Mouse (Mus musculus) embryonic facial prominence, embryonic 10.5 days (tissue): Measurements from ENCODE around the gene Tmeff1. TPM values are rescaled to one million over a fixed set of nuclear protein-coding genes. Genes with fewer than 3 reads are reported as not detected.

Experiments
- DNase-seq: peaks from one replicate; pipeline ENCODE4 v3.0.0-alpha.2; 2017; ENCODE audit warnings: low spot score
- H3K27ac ChIP-seq: fragments of 300-500 bp; sonication (generic); replicated peaks from 2 replicates; pipeline ENCODE4 v1.5.1; 2016; ENCODE audit warnings: mild to moderate bottlenecking
- H3K27me3 ChIP-seq: fragments of 300-500 bp; sonication (generic); replicated peaks from 2 replicates; pipeline ENCODE4 v1.6.1; 2016; ENCODE audit warnings: low read depth, mild to moderate bottlenecking; ENCODE audit not compliant: poor library complexity, severe bottlenecking
- H3K36me3 ChIP-seq: fragments of 300-500 bp; sonication (generic); replicated peaks from 2 replicates; pipeline ENCODE4 v1.6.1; 2016; ENCODE audit warnings: mild to moderate bottlenecking, moderate library complexity
- H3K4me1 ChIP-seq: fragments of 300-500 bp; sonication (generic); 2 replicates; pipeline ENCODE4 v1.6.1; 2016
- H3K4me3 ChIP-seq: fragments of 300-500 bp; sonication (generic); 2 replicates; pipeline ENCODE4 v1.5.1; 2016; ENCODE audit warnings: mild to moderate bottlenecking, moderate library complexity
- H3K9me3 ChIP-seq: fragments of 300-500 bp; sonication (generic); 2 replicates; pipeline ENCODE4 v1.6.1; 2016; ENCODE audit warnings: mild to moderate bottlenecking
- WGBS: fragments of 180-500 bp; shearing (Covaris S2); methylation state at CpG from one replicate; pipeline ENCODE4 v1.1.7; 2016; 5-methylcytosine and 5-hydroxymethylcytosine counted together
- polyA plus RNA-seq: library from polyadenylated mRNA; unstranded; fragments of >200 nt; fragmentation: Nextera tagmentation; extraction: Ambion mirVana; gene quantifications from 2 replicates; pipeline ENCODE4 v1.2.1, GENCODE M21; 2016

Tmeff1 gene
- polyA plus RNA-seq, 1 experiment from 2014 or later: 110 TPM

DNA sequence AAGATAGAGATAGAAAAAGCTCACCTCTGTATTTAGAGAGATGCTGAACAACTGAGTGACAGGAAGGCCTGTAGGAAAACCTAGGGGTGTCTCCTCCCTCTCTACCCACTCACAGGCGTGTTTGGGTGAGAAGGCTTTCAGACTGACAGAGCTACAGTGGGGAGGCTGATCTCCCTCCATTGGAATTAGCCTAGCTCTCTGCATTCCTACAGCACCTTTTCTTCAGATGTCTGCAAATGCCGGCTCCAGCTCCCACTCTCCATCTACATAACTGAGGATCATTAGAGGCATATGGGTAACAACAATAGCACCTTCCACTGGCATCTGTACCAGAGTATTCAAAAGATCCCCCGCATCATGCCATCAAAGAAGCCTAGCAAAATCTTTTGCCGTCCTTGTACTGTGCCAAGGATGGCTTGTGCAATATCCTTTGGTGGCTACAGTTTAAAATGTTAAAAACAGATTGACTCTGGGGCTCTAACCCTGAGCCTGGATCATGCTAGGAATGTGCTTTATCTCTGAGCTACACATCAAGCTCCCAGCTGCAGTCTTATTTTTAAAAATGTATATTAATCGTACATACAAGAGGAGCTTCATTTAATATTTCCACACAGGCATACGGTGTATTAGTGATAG is 5.4 kb upstream of the Tmeff1 start:
- Histone ChIP-seq H3K4me3 (no peak overlapping the region), H3K9me3 (no peaks in the 10 kb centered on the region), H3K27ac (no peak overlapping the region), H3K4me1 (peaks cover 14% of the 10 kb centered on the region), H3K36me3 (no peaks in the 10 kb centered on the region), H3K27me3 (0 out of 2 replicates have a peak, but pooled peaks cover 4% of the 10 kb centered on the region)
- no peak for DNase-seq
- 61% methylated on average over 6 of the region's 6 CpGs for whole genome bisulfite sequencing

DNA sequence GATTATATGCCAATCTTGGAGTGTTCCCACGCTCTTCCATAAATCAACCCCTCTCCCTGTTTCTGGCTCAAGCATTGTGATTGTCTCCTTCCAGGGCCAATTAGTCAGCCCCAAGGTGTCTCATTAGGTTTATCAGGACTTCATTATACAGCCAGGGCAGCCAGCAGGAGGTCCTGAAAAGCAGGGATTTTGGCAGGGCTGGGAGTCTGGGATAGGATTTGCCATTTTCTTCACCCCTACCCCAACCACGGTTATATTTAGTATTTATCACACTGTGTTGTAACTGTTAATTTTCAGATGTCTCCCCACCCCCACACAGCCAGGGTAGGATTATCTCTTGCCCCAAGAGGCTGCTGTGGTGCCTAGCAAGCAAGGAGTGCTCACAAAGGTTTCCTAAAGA is 3.8 kb upstream of the Tmeff1 start:
- no peak for DNase-seq
- Histone ChIP-seq H3K27ac (no peak overlapping the region), H3K36me3 (no peaks in the 10 kb centered on the region), H3K9me3 (no peaks in the 10 kb centered on the region), H3K27me3 (0 out of 2 replicates have a peak, but pooled peaks cover 4% of the 10 kb centered on the region), H3K4me1 (peaks cover 14% of the 10 kb centered on the region), H3K4me3 (no peak overlapping the region)
- 19% methylated on average over 2 of the region's 2 CpGs for WGBS

DNA sequence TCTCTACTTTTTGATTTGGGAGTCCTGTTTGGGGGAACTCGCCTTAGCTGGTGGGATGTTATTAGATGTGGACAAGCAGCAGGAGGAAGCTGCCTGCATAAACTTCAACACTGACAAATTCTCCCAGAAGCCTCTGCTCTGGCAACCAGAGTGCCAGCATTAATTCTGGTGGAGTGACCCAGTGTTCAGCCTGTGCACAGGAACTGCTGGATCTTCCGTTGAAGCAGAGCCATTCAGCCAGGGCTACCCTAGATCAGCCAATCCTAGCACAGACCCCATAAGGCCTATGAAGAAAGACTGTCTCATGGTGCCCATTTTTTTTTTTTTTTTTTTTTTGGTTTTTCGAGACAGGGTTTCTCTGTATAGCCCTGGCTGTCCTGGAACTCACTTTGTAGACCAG is 3.0 kb upstream of the Tmeff1 start:
- H3K4me3 ChIP-seq: no peak overlapping the region
- H3K9me3 ChIP-seq: no peaks in the 10 kb centered on the region
- no peak overlapping the region for H3K27ac ChIP-seq
- 0 out of 2 replicates have a peak, but pooled peaks cover 4% of the 10 kb centered on the region for H3K27me3 ChIP-seq
- no peaks in the 10 kb centered on the region for H3K36me3 ChIP-seq
- H3K4me1 ChIP-seq: peaks cover 20% of the 10 kb centered on the region
- no peak for DNase-seq
- WGBS: 72% methylated on average over 3 of the region's 3 CpGs

DNA sequence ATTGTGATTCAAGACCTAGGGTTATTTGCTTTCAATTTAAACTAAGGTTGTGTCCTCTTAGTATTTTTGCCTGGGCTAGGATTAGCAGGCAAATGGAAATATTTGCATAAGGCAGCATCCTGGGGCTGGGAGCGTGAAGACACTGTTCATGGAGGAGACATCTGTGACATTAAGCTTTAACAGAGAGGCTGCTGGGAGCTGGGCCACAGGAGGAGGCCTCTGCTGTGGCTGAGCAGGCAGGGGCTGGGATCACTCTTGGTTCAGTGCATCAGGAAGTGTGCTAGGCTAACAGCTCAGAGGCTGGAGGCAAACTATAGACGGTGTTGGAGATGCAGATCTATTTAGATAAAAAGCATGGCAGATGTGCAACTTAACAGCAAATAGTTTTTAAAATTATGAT is 2.0 kb upstream of the Tmeff1 start:
- peaks cover 22% of the 10 kb centered on the region for H3K4me1 ChIP-seq
- H3K36me3 ChIP-seq: peaks cover 7% of the 10 kb centered on the region
- H3K27me3 ChIP-seq: 0 out of 2 replicates have a peak, but pooled peaks cover 4% of the 10 kb centered on the region
- H3K9me3 ChIP-seq: no peaks in the 10 kb centered on the region; the same call in 1 of the 2 replicates
- WGBS: 59% methylated on average over 2 of the region's 2 CpGs
- no peak overlapping the region for H3K27ac ChIP-seq
- no peak overlapping the region for H3K4me3 ChIP-seq
- DNase-seq: no peak

DNA sequence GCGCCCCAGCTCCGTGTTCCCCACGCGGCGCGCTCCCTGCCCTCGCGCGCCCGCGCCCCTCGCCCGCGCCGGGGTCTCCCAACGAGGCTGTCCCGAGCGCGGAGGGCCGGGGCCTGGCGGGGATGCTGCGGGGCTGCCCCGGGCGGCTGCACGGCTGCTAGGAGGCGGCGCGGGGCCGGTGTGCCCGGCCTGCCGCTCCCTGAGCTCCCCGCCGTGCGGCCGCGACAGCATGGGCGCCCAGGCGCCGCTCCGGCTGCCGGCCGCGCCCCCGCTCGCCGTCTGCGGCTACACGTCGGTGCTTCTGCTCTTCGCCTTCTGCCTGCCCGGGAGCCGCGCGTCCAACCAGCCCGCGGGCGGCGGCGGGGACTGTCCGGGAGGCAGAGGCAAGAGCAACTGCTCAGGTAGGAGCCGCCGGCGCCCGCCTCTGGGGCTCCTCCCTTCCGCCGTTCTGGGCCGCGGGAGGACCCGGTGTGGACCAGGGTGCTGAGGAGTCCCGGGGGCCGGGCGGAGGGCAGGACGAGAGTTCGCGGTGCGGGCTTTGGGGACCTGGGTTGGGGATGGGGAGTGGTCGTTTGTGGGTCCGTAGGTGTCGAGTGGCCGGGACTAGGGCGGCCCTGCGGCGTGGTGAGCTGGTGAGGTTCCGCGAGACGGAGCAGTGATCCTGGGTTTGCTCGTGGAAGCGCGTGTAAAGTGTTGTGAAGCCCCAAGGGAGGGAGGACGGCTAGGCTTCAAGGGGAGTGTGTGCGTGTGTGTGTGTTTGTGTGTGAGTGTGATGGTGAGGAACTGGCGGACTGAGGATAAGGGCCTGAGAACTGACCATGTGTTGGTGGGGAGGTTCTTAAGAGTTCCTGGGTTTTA is 496 bp downstream of the Tmeff1 start:
- under 1% methylated on average over 92 of the region's 92 CpGs for WGBS
- Histone ChIP-seq H3K27me3 (0 out of 2 replicates have a peak, but pooled peaks cover under 1% of the 10 kb centered on the region), H3K27ac (peak overlapping the region; percentile 99), H3K9me3 (no peaks in the 10 kb centered on the region; the same call in 1 of the 2 replicates), H3K36me3 (peaks cover 30% of the 10 kb centered on the region), H3K4me3 (peak overlapping the region; percentile 85), H3K4me1 (peaks cover 22% of the 10 kb centered on the region)
- peak; percentile 77 for DNase-seq

DNA sequence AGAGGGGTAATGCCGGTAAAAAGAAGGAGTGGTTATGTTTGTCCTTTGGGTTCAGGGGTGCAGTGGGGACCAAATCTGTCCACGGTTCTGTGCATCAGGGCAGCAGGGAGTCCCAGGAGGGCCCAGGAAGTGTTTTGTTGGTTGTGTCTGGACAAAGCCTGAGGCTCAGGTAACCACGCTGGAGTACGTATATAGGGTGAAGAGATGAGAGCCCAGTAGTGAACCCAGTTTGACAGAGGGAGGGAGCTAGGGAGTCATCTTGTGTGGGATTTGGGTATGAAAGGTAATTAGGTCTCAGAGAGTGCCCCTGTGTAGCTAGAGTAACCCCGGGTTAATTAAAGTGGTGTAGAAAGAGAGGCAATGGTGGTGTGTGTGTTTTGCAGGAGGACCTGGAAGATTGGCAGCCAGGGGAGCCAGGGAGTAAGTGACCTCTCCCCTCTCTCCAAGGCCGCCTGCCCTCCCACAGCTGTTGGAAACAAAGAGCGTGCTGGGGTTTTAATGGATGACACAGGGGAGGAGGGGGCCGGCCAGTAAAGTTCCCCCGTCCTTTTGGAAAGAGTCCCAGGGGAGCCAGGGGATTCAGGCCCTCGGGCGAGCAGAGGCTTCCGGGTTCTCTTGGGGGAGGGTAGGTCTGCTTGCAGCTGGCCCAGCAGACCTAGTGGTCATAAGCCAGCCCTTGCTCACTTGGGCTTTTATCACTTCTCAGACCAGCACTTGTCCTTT is 1.3 kb downstream of the Tmeff1 start:
- no peaks in the 10 kb centered on the region for H3K27me3 ChIP-seq
- WGBS: under 1% methylated on average over 12 of the region's 12 CpGs

DNA sequence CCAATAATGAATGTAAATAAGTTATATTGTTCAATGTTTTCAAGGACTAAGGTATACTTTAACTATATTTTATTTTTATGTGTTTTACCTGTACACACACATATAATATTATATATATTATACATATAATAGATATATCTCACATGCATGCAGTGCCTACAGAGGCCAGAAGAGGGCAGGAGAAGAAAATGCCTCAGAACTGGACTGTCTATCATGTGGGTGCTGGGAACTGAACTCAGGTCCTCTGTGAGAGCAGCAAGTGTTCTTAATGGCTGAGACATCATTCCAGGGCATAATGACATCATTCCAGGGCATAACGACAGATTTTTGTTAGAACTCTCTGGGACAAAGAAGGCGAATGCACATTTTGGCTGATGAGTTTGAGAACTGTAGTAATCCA is 2.6 kb downstream of the Tmeff1 start:
- Histone ChIP-seq H3K27ac (no peak overlapping the region), H3K9me3 (no peaks in the 10 kb centered on the region; the same call in 1 of the 2 replicates), H3K4me1 (peaks cover 18% of the 10 kb centered on the region), H3K36me3 (peaks cover 43% of the 10 kb centered on the region), H3K27me3 (no peaks in the 10 kb centered on the region), H3K4me3 (no peak overlapping the region)
- DNase-seq: no peak
- WGBS: 97% methylated on average over 2 of the region's 2 CpGs

More for the DNA sequence above, 1.3 kb downstream of the Tmeff1 start:
- Histone ChIP-seq H3K27ac (peak overlapping the region; percentile 99), H3K9me3 (no peaks in the 10 kb centered on the region; the same call in 1 of the 2 replicates), H3K36me3 (peaks cover 32% of the 10 kb centered on the region), H3K4me1 (peaks cover 20% of the 10 kb centered on the region), H3K4me3 (peak overlapping the region; percentile 85)
- DNase-seq: peak; percentile 84

DNA sequence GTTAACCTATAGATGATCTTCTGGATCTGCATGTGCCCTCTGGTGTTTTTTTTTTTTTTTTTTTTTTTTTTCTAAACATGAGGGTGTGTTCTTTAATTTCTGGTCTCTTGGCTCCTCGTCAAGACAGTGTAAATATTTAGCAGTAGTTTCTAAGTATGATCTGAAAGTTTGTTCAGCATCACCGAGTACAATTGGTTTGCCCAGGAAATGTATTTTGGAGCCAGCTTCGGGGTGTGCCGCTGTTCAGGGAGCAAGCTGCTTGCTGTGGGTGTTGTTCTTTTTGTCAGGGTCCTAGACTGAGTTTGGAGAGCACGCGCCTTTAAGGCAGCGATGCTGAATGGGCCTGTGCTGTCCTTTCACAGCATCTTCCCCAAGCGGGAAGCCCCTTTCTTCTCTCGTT is 3.6 kb downstream of the Tmeff1 start:
- no peak overlapping the region for H3K4me3 ChIP-seq
- DNase-seq: no peak
- H3K27me3 ChIP-seq: no peaks in the 10 kb centered on the region
- WGBS: 81% methylated on average over 9 of the region's 9 CpGs
- peaks cover 16% of the 10 kb centered on the region for H3K4me1 ChIP-seq
- no peak overlapping the region for H3K27ac ChIP-seq
- peaks cover 48% of the 10 kb centered on the region for H3K36me3 ChIP-seq
- no peaks in the 10 kb centered on the region; the same call in 1 of the 2 replicates for H3K9me3 ChIP-seq

DNA sequence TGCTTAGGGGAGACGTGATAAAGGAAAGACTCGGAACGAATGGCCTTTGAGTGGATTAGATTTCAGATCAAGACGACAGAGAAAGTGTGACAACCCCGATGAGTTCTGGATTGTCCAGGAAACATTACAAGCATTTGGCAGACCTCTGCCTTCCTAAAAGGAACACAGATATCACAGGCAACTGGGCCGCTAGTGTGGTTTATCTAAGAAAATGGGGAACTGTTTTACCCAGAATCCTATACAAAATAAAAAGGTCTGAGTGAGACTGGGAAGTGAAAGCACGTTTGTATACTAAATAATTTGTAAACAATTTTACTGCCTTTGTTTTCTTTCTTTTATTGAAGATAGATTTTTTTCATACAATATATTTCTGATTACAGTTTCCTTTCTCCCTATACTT is 5.9 kb downstream of the Tmeff1 start:
- 92% methylated on average over 7 of the region's 7 CpGs for WGBS
- no peak overlapping the region for H3K27ac ChIP-seq
- H3K4me3 ChIP-seq: no peak overlapping the region
- H3K27me3 ChIP-seq: no peaks in the 10 kb centered on the region
- H3K36me3 ChIP-seq: peaks cover 53% of the 10 kb centered on the region
- no peak for DNase-seq
- H3K9me3 ChIP-seq: no peaks in the 10 kb centered on the region; the same call in 1 of the 2 replicates
- H3K4me1 ChIP-seq: peaks cover 8% of the 10 kb centered on the region

DNA sequence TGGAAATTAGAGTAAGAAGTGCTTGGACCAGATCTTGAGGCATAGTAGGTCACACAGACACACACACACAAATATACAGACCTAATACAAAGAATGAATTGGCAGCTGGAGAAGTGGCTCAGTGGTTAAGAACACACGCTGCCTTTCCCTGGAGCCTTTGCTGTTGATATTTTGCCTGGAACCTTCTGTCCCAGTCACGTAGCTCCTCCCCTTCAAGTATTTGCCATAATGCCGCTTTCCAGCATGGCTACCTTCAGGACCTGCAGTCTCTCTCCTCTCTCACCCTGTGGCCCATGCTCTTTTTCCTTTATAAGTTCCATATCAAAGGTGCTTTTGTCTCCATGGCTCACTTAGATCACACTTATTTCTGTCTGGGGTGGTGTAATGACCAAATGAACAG is 6.4 kb downstream of the Tmeff1 start:
- Histone ChIP-seq H3K9me3 (no peaks in the 10 kb centered on the region; the same call in 1 of the 2 replicates), H3K36me3 (peaks cover 59% of the 10 kb centered on the region), H3K27me3 (no peaks in the 10 kb centered on the region), H3K4me3 (no peak overlapping the region), H3K27ac (no peak overlapping the region), H3K4me1 (peaks cover 7% of the 10 kb centered on the region)
- DNase-seq: no peak
- WGBS: 93% methylated on average over 3 of the region's 3 CpGs

DNA sequence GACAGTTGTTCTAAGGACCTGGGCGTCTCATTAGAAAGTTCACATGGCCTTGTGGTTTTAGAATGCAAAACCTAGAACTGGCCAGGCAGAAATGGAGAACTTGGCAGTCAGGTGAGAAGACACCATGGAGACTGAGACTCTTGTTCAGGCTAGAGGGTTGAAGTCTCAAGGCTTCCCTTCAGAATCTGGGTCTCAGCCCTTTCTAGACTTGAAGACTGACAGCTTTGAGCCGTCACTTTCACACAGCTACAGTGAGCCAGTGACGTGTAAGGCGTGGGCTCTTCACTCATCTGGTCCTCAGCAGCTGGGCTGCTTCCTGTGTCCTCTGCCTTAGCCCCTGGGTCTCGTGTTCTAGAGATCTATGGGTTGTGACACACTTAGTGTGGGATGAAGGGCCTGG is 7.4 kb downstream of the Tmeff1 start:
- no peak overlapping the region for H3K27ac ChIP-seq
- no peak for DNase-seq
- peaks cover 64% of the 10 kb centered on the region for H3K36me3 ChIP-seq
- H3K4me1 ChIP-seq: no peaks in the 10 kb centered on the region
- H3K27me3 ChIP-seq: no peaks in the 10 kb centered on the region
- no peak overlapping the region for H3K4me3 ChIP-seq
- H3K9me3 ChIP-seq: no peaks in the 10 kb centered on the region; the same call in 1 of the 2 replicates
- whole genome bisulfite sequencing: 74% methylated on average over 5 of the region's 5 CpGs

DNA sequence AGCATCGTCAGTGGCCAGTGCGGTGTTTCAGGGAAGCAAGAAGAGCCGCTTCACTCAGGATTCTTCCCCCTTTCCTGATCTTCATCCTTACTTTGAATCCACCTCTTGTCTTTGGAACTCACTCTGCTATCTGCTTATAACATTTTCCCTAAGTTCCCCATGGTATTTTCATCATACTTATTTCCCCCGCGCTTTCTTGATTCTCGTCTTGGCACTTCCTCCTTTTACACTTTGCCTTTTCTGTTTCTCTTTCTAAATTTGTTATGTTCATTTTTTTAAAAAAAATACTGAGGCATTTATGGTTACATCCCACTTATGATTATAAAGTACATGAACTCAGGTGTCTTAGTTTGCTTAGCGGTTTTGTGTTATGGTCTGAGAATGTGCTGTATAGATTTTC is 7.9 kb downstream of the Tmeff1 start:
- Histone ChIP-seq H3K27me3 (no peaks in the 10 kb centered on the region), H3K4me1 (peaks cover 1% of the 10 kb centered on the region; the same call in 1 of the 2 replicates), H3K27ac (no peak overlapping the region)

More for the DNA sequence above, 7.9 kb downstream of the Tmeff1 start:
- WGBS: 96% methylated on average over 7 of the region's 7 CpGs
- Histone ChIP-seq H3K36me3 (peaks cover 60% of the 10 kb centered on the region), H3K4me3 (no peak overlapping the region), H3K9me3 (no peaks in the 10 kb centered on the region)
- no peak for DNase-seq
